ENCODE assay signal across 8 mouse cellular contexts in genomic region chr2:166180136-166180649, GRCm38 (mm10). TPM values are rescaled to one million over a fixed set of nuclear protein-coding genes. Genes with fewer than 3 reads are reported as not detected.
DNase-seq lines count a peak whose midpoint lies in the region; ATAC-seq lines count a peak whose summit lies in the region.

No protein-coding gene starts in this region.

- H3K4me3 ChIP-seq in brown adipose tissue, adult 24 weeks (ENCODE audit: insufficient read depth, low read depth, low read length), result no peak overlapping the region
- H3K4me3 ChIP-seq in heart, embryonic 13.5 days, result no peak overlapping the region
- no peak overlapping the region for H3K4me3 ChIP-seq in midbrain, embryonic 11.5 days (ENCODE audit: low read depth, low read length)

- peak overlapping the region; percentile 72 for H3K9ac ChIP-seq in heart, embryonic 13.5 days
- H3K9ac ChIP-seq in midbrain, embryonic 11.5 days (ENCODE audit: low read length), result peak overlapping the region; percentile 22; the same call in 1 of the 2 replicates

- DNase-seq in gastrocnemius, adult 18-20 months (ENCODE audit: low spot score), result peak; percentile 51
- no peak for DNase-seq in gastrocnemius, postnatal 10 days
- DNase-seq in midbrain, embryonic 11.5 days (ENCODE audit: low spot score, missing footprints), result peak; percentile 88
- no peak for DNase-seq in thymus, postnatal 10 days (ENCODE audit: low spot score in 2 of 2)

- peak overlapping the region; percentile 70 for H3K27ac ChIP-seq in brown adipose tissue, adult 24 weeks (replicated peaks; ENCODE audit: low read depth, low read length)
- peak overlapping the region; percentile 81 for H3K27ac ChIP-seq in heart, embryonic 13.5 days (replicated peaks)
- peak overlapping the region; percentile 68 for H3K27ac ChIP-seq in midbrain, embryonic 11.5 days (ENCODE audit: low read depth, low read length)

- no peak overlapping the region; the same call in 1 of the 2 replicates for H3K4me2 ChIP-seq in heart, embryonic 13.5 days
- H3K4me2 ChIP-seq in midbrain, embryonic 11.5 days, result no peak overlapping the region

- 40% methylated on average over 5 of the region's 5 CpGs for WGBS in heart, embryonic 13.5 days
- WGBS in midbrain, embryonic 11.5 days, result 27% methylated on average over 5 of the region's 5 CpGs

- ATAC-seq in heart, embryonic 13.5 days (ENCODE audit: extremely low read depth, insufficient number of reproducible peaks, low FRiP score, low TSS enrichment), result no peak
- ATAC-seq in midbrain, embryonic 11.5 days (ENCODE audit: low FRiP score), result peak; percentile 41; the same call in 1 of the 2 replicates
- ATAC-seq in erythroblast, adult 5-6 weeks (replicated peaks; ENCODE audit: low FRiP score, poor library complexity, severe bottlenecking), result no peak
- no peak for ATAC-seq in inflammation-experienced regulatory T-cells, adult 6 months

- H3K9me3 ChIP-seq in heart, embryonic 13.5 days, result no peaks in the 10 kb centered on the region
- H3K9me3 ChIP-seq in midbrain, embryonic 11.5 days (ENCODE audit: control insufficient read depth, low read length), result no peaks in the 10 kb centered on the region

- no peaks in the 10 kb centered on the region for H3K36me3 ChIP-seq in heart, embryonic 13.5 days
- no peaks in the 10 kb centered on the region for H3K36me3 ChIP-seq in midbrain, embryonic 11.5 days (ENCODE audit: control insufficient read depth, insufficient read depth, low read length)

- H3K4me1 ChIP-seq in brown adipose tissue, adult 24 weeks (ENCODE audit: control insufficient read depth, insufficient read depth, insufficient read length, low read length), result peaks cover 13% of the 10 kb centered on the region; the same call in 1 of the 2 replicates
- peaks cover 55% of the 10 kb centered on the region for H3K4me1 ChIP-seq in heart, embryonic 13.5 days
- peaks cover 29% of the 10 kb centered on the region for H3K4me1 ChIP-seq in midbrain, embryonic 11.5 days (ENCODE audit: control insufficient read depth, insufficient read depth, low read length)

- no peaks in the 10 kb centered on the region for H3K27me3 ChIP-seq in heart, embryonic 13.5 days (replicated peaks)
- no peaks in the 10 kb centered on the region; the same call in 1 of the 2 replicates for H3K27me3 ChIP-seq in midbrain, embryonic 11.5 days (ENCODE audit: control insufficient read depth, insufficient read depth, low read length)

RNA-seq across cellular contexts. Expression of gene Sulf2, which starts 24.7 kb away (rescaled TPM):
- total RNA-seq in gastrocnemius, adult 18-20 months (2021), result 10 to 100 TPM in 1 of 2 experiments, 1 to 10 TPM in 1; 8.7 to 12.3 TPM
- 10 to 100 TPM; 25.7 to 30.3 TPM for total RNA-seq in gastrocnemius, postnatal 10 days (2021)
- polyA plus RNA-seq in brown adipose tissue, adult 24 weeks (2012; ENCODE audit: insufficient read depth, insufficient read length, missing spikeins), result 40.8 and 47.5 TPM in 2 replicates
- polyA plus RNA-seq in heart, embryonic 13.5 days (2015; fragmentation: Nextera tagmentation; extraction: Ambion mirVana), result 87.6 and 91.3 TPM in 2 replicates
- 84.5 and 87.6 TPM in 2 replicates for polyA plus RNA-seq in midbrain, embryonic 11.5 days (2014; fragmentation: Nextera tagmentation; extraction: Ambion mirVana)
- total RNA-seq in erythroblast, adult 5-6 weeks (2015; ENCODE audit: low replicate concordance), result 2.5 and 5.4 TPM in 2 replicates
- total RNA-seq in erythroblast, adult 5-6 weeks (2017; ENCODE audit: low replicate concordance), result 1.1 and 6.0 TPM in 2 replicates
- polyA plus RNA-seq in inflammation-experienced regulatory T-cells, adult 6 months (2017; shearing (Covaris generic)), result 1 to 10 TPM; 2.5 to 3.3 (median 2.8) TPM

Comparison
In these comparisons a context has a peak if more than half of its experiments do, and no peak if none do; other contexts are left out.
1. DNase-seq: peak in gastrocnemius, adult 18-20 months (single experiment) and midbrain, embryonic 11.5 days (single experiment); none in gastrocnemius, postnatal 10 days (single experiment) and thymus, postnatal 10 days (0 of 2).
2. Peak in every context shown above with its lines, with median percentiles within 50 percentile points of each other: H3K27ac ChIP-seq.